In the genomic region with DNA sequence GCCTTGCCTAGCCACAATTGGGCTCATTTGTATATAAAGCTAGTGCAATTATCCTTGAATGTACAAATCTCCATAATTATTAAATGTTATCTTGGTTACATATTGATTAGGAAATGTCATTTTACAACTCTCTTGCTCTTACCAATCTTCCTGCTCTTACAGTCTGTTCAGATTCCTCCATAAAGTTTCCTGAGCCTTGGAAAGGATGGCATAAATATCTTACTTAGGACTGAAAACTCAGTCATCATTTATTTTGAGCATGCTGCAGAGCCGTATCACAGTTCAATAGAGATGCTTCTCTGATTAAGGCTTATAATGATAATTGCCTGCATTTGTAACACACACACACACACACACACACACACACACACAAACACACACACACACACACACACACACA, we compare ENCODE assay signal across 20 mouse cellular contexts.
DNase-seq lines count a peak whose midpoint lies in the region; ATAC-seq and TF ChIP-seq lines count a peak whose summit lies in the region.
"Had no signal": no experiment of that assay in that cellular context is flagged by ENCODE, and none has a peak within 500 bp of the region (broad histone marks: within the 10 kb centered on the region; RNA-seq: fewer than 3 reads in every experiment).

No protein-coding gene starts in this region.

- TF ChIP-seq CTCF in intestine, postnatal 0 days (IDR thresholded peaks at IDR 0.05; ENCODE audit: low read depth): no peak

- no peaks in the 10 kb centered on the region for H3K4me1 ChIP-seq in intestine, embryonic 15.5 days (replicated peaks)
- no peaks in the 10 kb centered on the region for H3K4me1 ChIP-seq in intestine, postnatal 0 days (replicated peaks; ENCODE audit: control insufficient read depth, insufficient read depth, low read length)
- no peaks in the 10 kb centered on the region for H3K4me1 ChIP-seq in intestine, embryonic 16.5 days (ENCODE audit: control insufficient read depth, insufficient read depth, low read length)

- no peak for DNase-seq in adrenal gland, adult 18-20 months (ENCODE audit: low spot score in 2 of 2)
- DNase-seq: adrenal gland, adult 2 months; adrenal gland, adult 8-10 months; adrenal gland, postnatal 10 days; adrenal gland, postnatal 14 days; adrenal gland, postnatal 25 days; adrenal gland, postnatal 36 days; B cell, adult 2 months; cerebellum, adult 11 months; cerebellum, adult 11-12 months; cerebellum, adult 18-20 months; cerebellum, adult 2 months had no signal

- H3K27ac ChIP-seq in intestine, embryonic 15.5 days: no peak overlapping the region
- H3K27ac ChIP-seq in intestine, postnatal 0 days (ENCODE audit: low read depth, low read length): no peak overlapping the region
- H3K27ac ChIP-seq in intestine, embryonic 16.5 days (ENCODE audit: low read length): no peak overlapping the region

- 56% methylated on average over 1 of the region's 1 CpGs for WGBS in intestine, embryonic 15.5 days
- WGBS in intestine, postnatal 0 days: 31% methylated on average over 1 of the region's 1 CpGs
- 56% methylated on average over 1 of the region's 1 CpGs for WGBS in intestine, embryonic 16.5 days

- H3K9me3 ChIP-seq in intestine, embryonic 15.5 days: no peaks in the 10 kb centered on the region
- H3K9me3 ChIP-seq in intestine, postnatal 0 days (ENCODE audit: control insufficient read depth): no peaks in the 10 kb centered on the region
- H3K9me3 ChIP-seq in intestine, embryonic 16.5 days (ENCODE audit: control insufficient read depth, low read length): no peaks in the 10 kb centered on the region

- H3K9ac ChIP-seq in intestine, embryonic 15.5 days: no peak overlapping the region
- H3K9ac ChIP-seq in intestine, postnatal 0 days (ENCODE audit: low read depth, low read length): no peak overlapping the region
- no peak overlapping the region for H3K9ac ChIP-seq in intestine, embryonic 16.5 days (ENCODE audit: low read depth, low read length)

- H3K27me3 ChIP-seq in intestine, embryonic 15.5 days (replicated peaks): no peaks in the 10 kb centered on the region
- H3K27me3 ChIP-seq in intestine, postnatal 0 days (replicated peaks; ENCODE audit: control insufficient read depth, insufficient read depth, low read length): no peaks in the 10 kb centered on the region
- no peaks in the 10 kb centered on the region for H3K27me3 ChIP-seq in intestine, embryonic 16.5 days (replicated peaks; ENCODE audit: control insufficient read depth, insufficient read depth, low read length)
- H3K27me3 ChIP-seq: CH12.LX, Patski had no signal

- no peak overlapping the region for H3K4me3 ChIP-seq in intestine, embryonic 15.5 days (replicated peaks)
- H3K4me3 ChIP-seq in intestine, postnatal 0 days (ENCODE audit: low read depth, low read length): no peak overlapping the region
- H3K4me3 ChIP-seq in intestine, embryonic 16.5 days (ENCODE audit: low read length): no peak overlapping the region

- no peaks in the 10 kb centered on the region for H3K36me3 ChIP-seq in intestine, embryonic 15.5 days
- H3K36me3 ChIP-seq in intestine, postnatal 0 days (ENCODE audit: control insufficient read depth, insufficient read depth): no peaks in the 10 kb centered on the region
- H3K36me3 ChIP-seq in intestine, embryonic 16.5 days (ENCODE audit: control insufficient read depth, insufficient read depth, low read length): no peaks in the 10 kb centered on the region
- H3K36me3 ChIP-seq: G1E had no signal

- ATAC-seq in intestine, embryonic 15.5 days: peak; percentile 65
- ATAC-seq in intestine, postnatal 0 days: no peak
- peak; percentile 67 for ATAC-seq in intestine, embryonic 16.5 days
- ATAC-seq: activated CD4-positive, CD25-positive, alpha-beta regulatory T cell, adult 4 months; CD4-positive, CD25-positive, alpha-beta regulatory T cell, adult 4 months; Patski had no signal

- H3K4me2 ChIP-seq in intestine, embryonic 15.5 days (replicated peaks): no peak overlapping the region
- no peak overlapping the region for H3K4me2 ChIP-seq in intestine, postnatal 0 days (replicated peaks; ENCODE audit: low read depth)
- no peak overlapping the region for H3K4me2 ChIP-seq in intestine, embryonic 16.5 days (ENCODE audit: low read depth, low read length)
